Mouse (Mus musculus): Measurements from ENCODE around the gene Ormdl1.
"Not testable (repeated sequence)": the region's sequence is repeated elsewhere in the genome, so short reads cannot be mapped to it uniquely, and the experiment has no call there.

The Ormdl1 gene

DNA sequence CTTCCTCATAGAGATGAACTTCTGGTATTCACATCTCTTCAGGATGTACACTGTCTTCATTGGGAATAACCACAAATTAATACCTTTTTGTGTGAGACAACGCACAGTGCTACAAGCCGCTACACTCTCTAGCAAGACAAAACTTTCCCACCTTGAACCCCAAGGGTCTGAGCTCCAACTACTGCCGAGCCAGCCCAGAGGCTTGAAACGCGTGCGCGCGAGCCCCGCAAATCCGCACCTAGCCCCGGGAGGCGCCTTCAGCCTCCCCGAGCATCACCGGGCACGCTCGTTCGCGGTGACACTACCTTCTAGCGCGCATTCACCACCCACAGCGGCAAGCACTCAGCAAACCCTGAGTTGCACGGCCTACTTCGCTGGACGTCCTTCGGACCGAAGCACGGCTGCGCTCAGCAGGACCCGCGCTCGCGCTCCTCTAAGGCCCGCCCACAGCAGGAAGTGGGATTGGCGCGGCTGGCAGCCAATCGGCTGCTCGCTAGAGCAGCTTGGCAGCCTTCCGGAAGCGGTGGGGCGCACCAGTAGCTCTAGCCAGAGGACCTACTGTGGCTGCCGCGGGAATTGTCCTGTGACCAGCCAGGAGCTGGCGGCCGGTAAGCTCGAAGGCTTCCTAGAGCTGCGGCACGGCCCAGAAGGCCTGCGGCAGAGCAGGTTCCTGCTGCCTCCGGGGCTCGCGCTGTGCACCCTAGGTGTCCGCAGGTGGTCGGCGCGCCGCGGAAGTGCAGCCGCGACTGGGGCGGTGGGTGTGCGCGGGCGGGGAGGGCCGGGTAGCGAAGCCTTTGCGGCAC lies at the start of gene Ormdl1, which contains the start of the genes Pms1 and Gm28778:
Gene Ormdl1 (plus strand): TSS at position 515 of the 803 bp plus-strand sequence.
Gene Pms1 (minus strand): TSS at position 438 of the 803 bp plus-strand sequence.
Gene Gm28778 (plus strand): TSS at position 531 of the 803 bp plus-strand sequence.
- DNase-seq (ENCODE audit: low spot score): peak; percentile 95

DNA sequence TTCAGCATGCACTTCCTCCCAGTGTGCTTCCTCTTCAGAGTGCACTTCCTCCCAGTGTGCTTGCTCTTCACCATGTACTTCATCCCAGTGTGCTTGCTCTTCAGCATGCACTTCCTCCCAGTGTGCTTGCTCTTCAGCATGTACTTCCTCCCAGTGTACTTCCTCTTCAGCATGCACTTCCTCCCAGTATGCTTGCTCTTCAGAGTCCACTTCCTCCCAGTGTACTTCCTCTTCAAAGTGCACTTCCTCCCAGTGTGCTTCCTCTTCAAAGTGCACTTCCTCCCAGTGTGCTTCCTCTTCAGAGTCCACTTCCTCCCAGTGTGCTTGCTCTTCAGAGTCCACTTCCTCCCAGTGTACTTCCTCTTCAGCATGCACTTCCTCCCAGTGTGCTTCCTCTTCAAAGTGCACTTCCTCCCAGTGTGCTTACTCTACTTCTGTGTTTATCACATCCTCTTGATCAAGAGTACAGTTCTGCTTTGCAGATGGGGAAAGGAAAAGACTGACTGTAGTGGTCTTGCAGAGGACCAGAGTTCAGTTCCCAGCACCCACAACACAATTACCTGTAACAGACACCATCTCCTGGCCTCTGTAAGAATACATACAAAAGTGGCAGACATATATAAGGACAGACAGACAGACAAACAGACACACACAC lies 31.8 kb upstream of the Ormdl1 start:
- not testable (repeated sequence) for DNase-seq (ENCODE audit: low spot score)

DNA sequence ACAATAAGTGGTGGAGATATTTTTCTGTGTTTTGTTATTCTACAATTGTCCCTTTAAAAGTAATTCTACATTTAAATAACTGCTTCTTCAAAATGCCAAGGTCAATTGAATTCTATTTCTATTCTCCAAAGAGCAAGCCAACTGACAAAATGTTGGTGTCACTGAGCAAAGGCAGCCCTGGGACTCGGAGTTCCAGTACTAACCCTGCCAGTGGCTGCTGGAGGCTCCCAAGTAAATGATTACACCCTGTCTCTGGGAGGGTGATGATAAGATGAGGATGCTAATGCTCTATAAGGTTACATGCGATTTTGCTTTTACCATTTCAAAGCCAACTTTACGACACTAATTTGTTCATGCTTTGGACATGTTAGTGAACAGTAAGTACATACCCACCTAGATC lies 27.0 kb upstream of the Ormdl1 start:
- DNase-seq (ENCODE audit: low spot score): no peak

DNA sequence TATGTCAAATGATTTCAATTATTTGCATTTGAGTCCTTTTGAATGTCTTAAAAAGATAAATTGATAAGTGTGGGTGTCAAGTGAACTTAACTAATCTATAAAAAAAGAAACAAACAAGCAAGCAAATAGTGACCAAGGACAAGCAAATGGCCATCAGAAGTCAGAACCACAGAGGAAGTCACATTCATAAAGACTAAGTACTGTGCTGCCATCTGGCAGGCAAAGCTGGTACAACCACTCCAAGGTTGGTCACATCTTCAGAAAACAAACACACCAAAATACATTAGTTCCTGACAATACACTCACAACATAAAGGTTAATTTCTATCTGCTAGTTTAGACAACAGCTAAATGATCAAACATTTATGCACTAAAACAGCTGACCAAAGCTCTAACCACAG lies 24.2 kb upstream of the Ormdl1 start:
- no peak for DNase-seq (ENCODE audit: low spot score)

DNA sequence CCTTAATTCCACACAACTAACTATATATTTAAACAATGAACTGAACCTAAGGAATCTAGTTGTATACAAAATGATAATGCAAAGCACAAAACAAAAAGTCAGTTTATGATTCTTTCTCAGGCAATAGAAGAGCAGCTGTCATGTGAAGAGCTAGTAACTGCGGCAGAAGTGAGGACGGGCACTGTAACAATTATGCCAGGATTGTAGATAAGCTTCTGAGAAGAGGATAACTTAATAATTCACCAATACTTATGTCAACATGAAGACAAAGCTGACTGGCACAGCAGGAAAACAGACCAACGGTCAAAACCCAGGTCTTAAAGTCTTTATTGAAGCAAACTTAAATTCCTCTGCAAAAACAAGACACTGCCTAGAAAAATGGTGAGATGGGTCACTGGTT lies 5.7 kb upstream of the Ormdl1 start:
- DNase-seq (ENCODE audit: low spot score): no peak

DNA sequence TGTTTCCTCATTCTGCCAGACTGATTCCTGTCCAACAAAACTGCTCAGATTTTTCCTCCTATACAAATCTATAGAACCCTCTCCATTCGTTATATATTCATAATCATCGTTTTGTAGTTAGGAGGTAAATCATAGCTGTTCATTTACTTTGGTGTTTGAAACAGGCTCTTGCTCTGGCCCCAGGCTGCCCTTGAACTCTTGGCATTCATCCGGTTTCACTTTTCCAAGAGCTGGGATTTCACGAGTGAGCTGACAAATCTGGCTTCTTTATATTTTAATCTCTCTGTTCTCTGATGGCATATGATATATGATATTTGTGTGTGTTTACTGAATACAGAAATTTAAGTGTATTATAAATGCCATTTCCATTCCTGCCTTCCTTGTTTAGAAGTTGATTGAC lies 3.6 kb downstream of the Ormdl1 start:
- no peak for DNase-seq (ENCODE audit: low spot score)

DNA sequence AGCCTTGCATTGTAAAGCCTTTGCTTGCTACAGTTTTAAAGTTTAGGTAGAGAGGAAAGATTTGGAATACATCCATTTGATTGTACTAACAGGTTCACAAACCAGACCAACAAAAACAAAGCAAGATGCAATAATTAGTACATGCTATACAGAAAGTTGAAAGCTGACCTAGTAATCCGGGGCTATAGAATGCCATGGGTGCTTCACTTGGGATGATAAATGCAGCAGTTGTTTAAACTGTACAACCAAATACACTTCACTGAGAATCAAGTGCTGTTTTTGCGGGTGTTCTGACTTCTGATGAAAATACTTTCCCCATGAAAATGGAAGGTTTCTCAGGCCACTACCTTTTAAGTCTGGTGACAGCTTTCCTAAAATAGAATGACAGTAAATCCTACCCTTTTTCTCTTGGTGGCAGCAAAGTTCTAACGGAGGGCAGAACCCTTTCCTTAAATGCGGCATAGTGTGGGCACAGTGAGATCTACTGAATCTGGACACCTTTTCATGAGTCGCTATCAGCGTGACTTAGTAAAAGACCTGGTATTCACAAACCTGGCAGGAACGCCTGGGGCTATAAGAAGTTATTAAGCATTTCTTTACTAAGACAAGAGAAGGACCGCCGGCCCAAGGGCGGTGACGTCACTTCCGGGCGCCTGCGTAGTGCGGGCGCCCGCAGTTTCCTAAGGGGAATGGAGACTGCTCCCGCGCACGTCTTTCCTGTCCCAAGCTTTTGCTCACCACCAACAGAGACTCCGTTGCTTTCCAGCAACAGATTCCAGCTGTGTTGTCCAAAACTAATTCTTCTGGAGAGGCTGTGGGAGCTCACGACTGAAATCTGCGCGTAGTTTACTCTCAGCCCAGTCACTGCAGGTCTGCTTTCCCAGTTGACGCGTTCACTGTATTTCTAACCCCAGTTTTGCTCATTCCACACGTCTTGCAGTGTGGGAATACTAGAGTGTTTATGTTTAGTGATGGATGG lies 16.4 kb downstream of the Ormdl1 start, which contains the start of gene Osgepl1:
Gene Osgepl1 (plus strand): TSS at position 636 of the 979 bp plus-strand sequence.
- DNase-seq (ENCODE audit: low spot score): peak; percentile 83

DNA sequence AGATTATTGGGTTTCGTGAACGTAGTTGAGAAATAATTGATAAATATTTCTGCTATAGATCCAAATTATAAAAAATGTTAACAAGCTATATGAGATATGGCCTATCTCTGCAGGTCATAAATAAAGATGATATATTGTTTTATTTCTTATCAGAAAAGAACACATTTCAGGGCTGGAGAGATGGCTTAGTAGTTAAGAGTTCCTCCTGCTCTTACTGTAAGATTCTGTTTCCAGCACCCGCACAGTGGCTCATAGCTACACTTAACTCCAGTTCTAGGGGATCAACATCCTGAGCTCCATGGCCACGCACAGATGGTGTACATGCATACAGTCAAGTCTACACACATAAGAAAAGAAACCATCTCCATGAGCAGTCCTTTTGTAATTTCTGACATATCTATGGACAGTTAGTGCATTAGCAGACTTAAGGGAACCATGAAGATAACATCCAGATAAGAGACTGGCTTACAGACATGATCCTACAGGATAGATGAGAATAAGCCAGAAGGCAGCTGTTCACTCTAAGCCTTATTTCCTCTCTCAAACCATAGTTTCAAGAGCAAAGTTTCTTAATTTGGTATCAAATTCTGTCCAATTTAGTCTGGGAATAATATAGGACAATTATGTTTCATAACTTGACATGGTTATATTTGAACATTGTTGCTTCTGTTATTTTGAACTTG lies 24.9 kb downstream of the Ormdl1 start:
- DNase-seq (ENCODE audit: low spot score): no peak

DNA sequence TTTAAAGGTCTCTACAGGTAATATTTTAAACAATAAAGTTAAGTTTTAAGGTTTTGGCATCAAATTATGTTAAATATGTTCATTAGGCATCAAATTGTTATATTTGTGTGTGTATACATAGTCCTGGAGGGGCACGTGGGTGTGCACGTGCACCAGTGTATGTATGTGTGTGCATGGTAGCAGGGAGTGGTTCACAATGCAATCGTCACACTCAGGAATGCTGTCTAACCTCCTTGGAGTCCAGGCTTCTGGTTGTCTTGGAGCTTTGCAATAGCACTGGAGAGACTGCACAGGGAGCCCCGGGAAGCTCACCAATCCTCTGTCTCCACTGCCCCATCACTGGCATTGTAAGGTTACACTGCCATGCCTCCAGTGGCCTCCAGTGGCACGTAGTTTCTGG lies 26.4 kb downstream of the Ormdl1 start:
- DNase-seq (ENCODE audit: low spot score): no peak

DNA sequence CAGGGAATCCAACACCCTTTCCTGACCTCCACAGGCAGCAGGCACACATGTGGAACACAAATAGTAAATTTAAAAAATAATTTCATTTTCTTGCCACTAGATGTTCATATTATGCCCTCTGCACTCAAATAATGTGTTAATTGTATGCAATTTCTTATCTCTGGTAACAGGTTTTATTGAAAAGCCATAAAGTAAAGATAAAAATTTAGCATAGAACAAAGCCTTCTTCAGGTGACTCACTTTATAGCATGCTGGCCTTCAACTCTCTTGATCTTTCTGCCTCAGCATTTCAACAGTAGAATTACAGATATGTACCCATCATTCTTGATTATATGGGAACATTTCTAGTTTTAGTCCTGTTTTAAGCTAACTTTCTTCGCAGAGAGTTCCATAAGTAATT lies 27.4 kb downstream of the Ormdl1 start:
- DNase-seq (ENCODE audit: low spot score): no peak

DNA sequence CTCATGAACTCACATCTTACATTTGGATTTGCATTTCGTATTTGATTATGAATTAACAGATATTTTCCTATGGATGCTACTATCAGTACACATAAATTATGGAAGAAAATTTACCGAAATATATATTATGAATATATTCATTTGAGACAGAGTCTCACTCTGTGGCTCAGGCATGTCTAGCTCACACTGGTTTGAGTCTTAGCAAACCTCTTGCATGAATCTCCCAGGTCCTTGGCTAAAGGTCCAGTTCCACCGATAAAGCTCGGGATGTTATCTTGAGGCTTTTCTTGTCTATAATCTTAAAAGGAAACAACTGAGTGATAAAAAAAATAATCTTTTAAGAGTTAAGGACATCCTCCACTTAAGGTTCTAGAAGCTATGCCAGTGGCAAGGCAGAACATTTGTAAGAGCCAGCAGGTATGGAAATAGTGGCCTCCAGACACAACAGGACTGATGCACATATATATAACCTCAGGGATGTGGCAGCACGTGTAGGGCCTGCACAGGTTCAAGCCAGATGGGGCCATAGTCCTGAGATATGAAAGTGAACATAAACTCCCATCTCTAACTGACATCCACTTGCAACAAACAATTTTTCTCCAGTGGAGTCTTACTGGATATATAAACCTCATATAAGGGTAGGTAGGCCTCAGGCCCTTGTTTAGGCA lies 28.1 kb downstream of the Ormdl1 start:
- DNase-seq (ENCODE audit: low spot score): no peak

DNA sequence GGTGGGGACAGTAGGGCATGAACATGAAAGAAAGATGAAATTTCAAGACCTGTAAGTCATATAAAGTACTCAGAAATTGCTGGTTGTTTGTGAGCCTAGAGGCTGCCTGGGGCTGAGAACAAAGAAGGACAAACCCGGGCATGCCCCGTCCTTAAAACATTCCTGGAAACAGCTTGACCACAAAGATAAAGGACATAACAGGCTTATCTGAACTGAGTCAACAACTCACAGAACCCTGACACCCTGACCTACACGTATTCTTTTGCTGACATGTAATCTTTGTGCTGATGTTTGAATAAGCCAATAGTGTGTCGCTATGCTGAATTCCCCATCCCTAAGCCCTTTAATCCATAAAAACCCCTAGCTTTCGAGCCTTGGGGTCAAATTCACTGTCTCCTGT lies 36.6 kb downstream of the Ormdl1 start:
- DNase-seq (ENCODE audit: low spot score): not testable (repeated sequence)

DNA sequence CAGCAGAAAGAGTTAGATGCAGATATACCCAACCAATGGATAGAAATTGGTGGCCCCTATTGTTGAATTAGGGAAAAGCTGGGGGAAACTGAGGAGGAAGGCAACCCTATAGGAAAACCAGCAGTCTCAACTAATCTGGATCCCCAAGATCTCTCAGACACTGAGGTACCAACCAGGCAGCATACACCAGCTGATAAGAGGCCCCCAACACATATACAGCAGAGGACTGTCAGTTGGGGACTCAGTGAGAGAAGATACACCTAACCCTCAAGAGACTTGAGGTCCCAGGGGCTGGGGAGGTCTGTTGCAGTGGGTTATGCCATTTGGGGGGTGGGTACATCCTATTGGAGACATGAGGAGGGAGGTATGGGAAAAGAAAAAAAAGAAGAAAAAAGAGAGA lies 38.6 kb downstream of the Ormdl1 start:
- no peak for DNase-seq (ENCODE audit: low spot score)

DNA sequence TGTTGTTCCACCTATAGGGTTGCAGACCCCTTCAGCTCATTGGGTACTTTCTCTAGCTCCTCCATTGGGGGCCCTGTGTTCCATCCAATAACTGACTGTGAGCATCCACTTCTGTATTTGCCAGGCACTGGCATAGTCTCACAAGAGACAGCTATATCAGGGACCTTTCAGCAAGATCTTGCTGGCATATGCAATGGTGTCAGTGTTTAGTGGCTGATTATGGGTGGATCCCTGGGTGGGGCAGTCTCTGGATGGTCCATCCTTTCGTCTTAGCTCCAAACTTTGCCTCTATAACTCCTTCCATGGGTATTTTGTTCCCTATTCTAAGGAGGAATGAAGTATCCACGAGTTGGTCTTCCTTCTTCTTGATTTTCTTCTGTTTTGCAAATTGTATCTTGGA lies 40.5 kb downstream of the Ormdl1 start:
- DNase-seq (ENCODE audit: low spot score): not testable (repeated sequence)

DNA sequence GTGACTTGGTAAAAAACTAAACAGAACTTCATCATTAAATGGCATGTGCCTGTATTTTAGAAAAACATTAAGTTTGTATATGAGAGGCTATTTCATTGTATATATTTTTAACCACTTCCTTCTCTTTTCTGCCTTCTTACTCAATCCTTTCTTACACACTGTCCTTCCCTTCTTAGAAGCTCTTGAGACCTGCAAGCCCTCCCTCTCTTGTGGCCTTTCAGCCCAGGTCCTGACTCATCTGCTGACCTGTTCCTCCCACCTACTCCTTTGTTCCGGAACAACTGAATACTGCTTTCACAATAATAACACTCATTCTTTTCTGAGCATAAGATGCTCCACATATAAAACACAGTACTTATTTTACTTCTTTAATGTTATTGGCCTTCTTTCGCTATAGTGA lies 44.2 kb downstream of the Ormdl1 start:
- no peak for DNase-seq (ENCODE audit: low spot score)

DNA sequence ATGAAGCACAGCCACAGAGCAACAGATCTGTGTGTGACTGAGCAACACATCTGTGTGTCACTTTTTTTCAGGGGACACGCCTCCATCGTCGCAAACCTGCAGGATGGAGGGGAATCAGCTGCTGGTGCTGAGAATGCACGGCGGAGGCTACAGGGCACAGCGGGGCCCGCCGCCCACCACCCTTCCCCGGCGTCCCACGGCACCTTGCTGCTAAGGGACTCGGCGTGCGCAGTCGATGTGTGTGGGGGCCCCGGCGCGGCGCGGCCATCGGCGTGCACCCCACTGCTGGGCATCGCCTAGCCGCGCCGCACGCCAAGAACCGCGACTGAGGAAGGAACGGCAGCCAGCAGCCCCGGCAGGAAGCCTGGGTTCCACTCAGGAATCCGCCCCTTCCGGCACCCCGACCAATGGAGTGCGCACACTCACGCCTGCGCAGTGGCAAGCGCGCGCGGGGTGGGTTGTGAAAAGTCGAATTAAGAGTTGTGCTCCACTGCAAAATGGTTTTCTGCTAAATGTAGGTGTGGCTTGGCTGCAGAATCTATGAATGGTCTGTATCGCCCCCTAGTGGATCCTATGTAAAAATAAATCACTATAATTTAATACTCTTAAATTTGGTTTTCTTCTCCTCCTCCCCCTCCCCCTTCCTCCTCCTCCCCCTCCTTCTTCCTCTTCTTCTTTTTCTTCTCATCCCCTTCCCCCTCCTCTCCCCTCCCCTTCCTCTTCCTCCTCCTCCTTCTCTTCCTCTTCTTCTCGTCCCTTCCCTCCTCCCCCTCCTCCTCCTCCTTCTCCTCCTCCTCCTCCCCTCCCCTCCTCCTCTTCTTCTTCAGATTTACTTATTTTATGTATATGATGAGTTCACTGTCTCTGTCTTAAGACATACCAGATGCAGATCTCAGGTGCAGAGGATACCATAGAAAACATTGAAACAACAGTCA lies 55.7 kb downstream of the Ormdl1 start, which contains the start of the genes Asdurf, Gm28551 and Asnsd1:
Gene Asdurf (minus strand): TSS at position 293 of the 935 bp plus-strand sequence.
Gene Gm28551 (minus strand): TSS at position 341 of the 935 bp plus-strand sequence.
Gene Asnsd1 (minus strand): TSS at position 426 of the 935 bp plus-strand sequence.
- DNase-seq (ENCODE audit: low spot score): peak; percentile 98

DNA sequence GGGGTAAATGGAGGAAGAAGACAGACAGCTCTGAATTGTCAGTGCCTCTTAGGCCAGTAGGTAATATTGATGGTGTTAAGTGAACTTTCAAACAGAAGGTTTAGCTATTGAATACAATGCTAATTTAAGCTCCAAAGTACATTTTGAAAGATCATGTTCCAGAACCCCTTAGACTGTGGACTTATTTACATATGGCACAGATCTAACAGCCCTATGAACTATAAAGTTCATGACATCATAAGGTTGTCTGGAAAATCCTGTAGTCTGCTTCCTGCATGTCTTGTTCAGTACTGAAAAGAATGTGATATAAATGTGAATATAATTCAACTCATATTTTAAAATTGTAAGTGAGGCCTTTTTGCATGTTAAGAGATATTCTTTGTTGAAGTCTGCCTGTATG lies 62.1 kb downstream of the Ormdl1 start:
- DNase-seq (ENCODE audit: low spot score): no peak

All from lung, postnatal 25 days (tissue).